9 mouse cellular contexts compared by ENCODE assay signal in genomic region chr17:7284297-7284910, GRCm38 (mm10). TPM values are rescaled to one million over a fixed set of nuclear protein-coding genes. Genes with fewer than 3 reads are reported as not detected.
A peak's percentile ranks its signal among the peaks of the same experiment; 100 is the strongest.
DNase-seq lines count a peak whose midpoint lies in the region; ATAC-seq lines count a peak whose summit lies in the region.
"Had no signal": no experiment of that assay in that cellular context is flagged by ENCODE, and none has a peak within 500 bp of the region (broad histone marks: within the 10 kb centered on the region; RNA-seq: fewer than 3 reads in every experiment).

No protein-coding gene starts in this region.

- H3K27ac ChIP-seq in hindbrain, embryonic 15.5 days (replicated peaks), result peak overlapping the region; percentile 51; the same call in 1 of the 2 replicates
- H3K27ac ChIP-seq: midbrain, embryonic 12.5 days had no signal

- no peaks in the 10 kb centered on the region for H3K27me3 ChIP-seq in hindbrain, embryonic 15.5 days
- H3K27me3 ChIP-seq: midbrain, embryonic 12.5 days had no signal

- no peak overlapping the region for H3K4me3 ChIP-seq in hindbrain, embryonic 15.5 days
- H3K4me3 ChIP-seq: midbrain, embryonic 12.5 days had no signal

- ATAC-seq in hindbrain, embryonic 15.5 days (ENCODE audit: low FRiP score, low read depth), result no peak
- no peak for ATAC-seq in monocyte, adult 5-6 weeks (replicated peaks; ENCODE audit: insufficient number of reproducible peaks, low FRiP score, low TSS enrichment, poor library complexity, severe bottlenecking)
- no peak for ATAC-seq in CD4-positive, CD25-positive, alpha-beta regulatory T cell, adult 4 months

- 72% methylated on average over 8 of the region's 8 CpGs for WGBS in hindbrain, embryonic 15.5 days

- no peak overlapping the region for H3K4me2 ChIP-seq in hindbrain, embryonic 15.5 days
- H3K4me2 ChIP-seq: midbrain, embryonic 12.5 days had no signal

- no peaks in the 10 kb centered on the region for H3K9me3 ChIP-seq in hindbrain, embryonic 15.5 days
- H3K9me3 ChIP-seq: midbrain, embryonic 12.5 days had no signal

- DNase-seq in layer of hippocampus, adult 9-11 months, result peak; percentile 40
- DNase-seq in layer of hippocampus, adult 9-10 months (ENCODE audit: low spot score), result no peak
- peak; percentile 57 for DNase-seq in fibroblast of lung, adult 2 months (ENCODE audit: low read depth)
- peak; percentile 54 for DNase-seq in lung, postnatal 25 days (ENCODE audit: low spot score)
- DNase-seq in thymus, postnatal 25 days, result no peak

- peaks cover 26% of the 10 kb centered on the region for H3K4me1 ChIP-seq in hindbrain, embryonic 15.5 days (replicated peaks)
- H3K4me1 ChIP-seq: midbrain, embryonic 12.5 days had no signal

- H3K9ac ChIP-seq in hindbrain, embryonic 15.5 days, result no peak overlapping the region
- H3K9ac ChIP-seq: midbrain, embryonic 12.5 days had no signal

- H3K36me3 ChIP-seq in hindbrain, embryonic 15.5 days, result peaks cover 12% of the 10 kb centered on the region

RNA-seq across cellular contexts. Expression of gene Tcp10a, which starts 40.0 kb away (rescaled TPM):
- not detected in 2 replicates for polyA plus RNA-seq in hindbrain, embryonic 15.5 days (2015; fragmentation: Nextera tagmentation; extraction: Ambion mirVana)
- 4.6 TPM in 1 of 3 replicates, not detected in the others for total RNA-seq in monocyte, adult 5-6 weeks (2017)
- polyA plus RNA-seq in CD4-positive, CD25-positive, alpha-beta regulatory T cell, adult 4 months (2017; shearing (Covaris generic)), result not detected
- polyA plus RNA-seq: midbrain, embryonic 12.5 days had no signal

Comparison
In these comparisons a context has a peak if more than half of its experiments do, and no peak if none do; other contexts are left out.
1. DNase-seq: peak in layer of hippocampus, adult 9-11 months (single experiment), fibroblast of lung, adult 2 months (single experiment) and lung, postnatal 25 days (single experiment); none in layer of hippocampus, adult 9-10 months (single experiment) and thymus, postnatal 25 days (single experiment).